Mouse (Mus musculus): ENCODE measurements around the gene Plin5.
A peak's percentile ranks its signal among the peaks of the same experiment; 100 is the strongest.

- TF ChIP-seq CTCF (IDR thresholded peaks at IDR 0.05; ENCODE audit: borderline replicate concordance, insufficient read depth, low read length) (no peak), POLR2A (IDR thresholded peaks at IDR 0.05; ENCODE audit: low read depth, low read length) (peak; percentile 98)
Measured at GRCm38 (mm10) chr17:56078880-56079795, 38.3 kb downstream of the Plin5 start, which contains the start of gene Hdgfl2.

All from embryonic fibroblast, embryonic 13.5 days (primary cell).